In genomic region chr7:70357516-70358019, GRCm38 (mm10) we compare ENCODE assay signal across 10 mouse cellular contexts. TPM values are rescaled to one million over a fixed set of nuclear protein-coding genes. Genes with fewer than 3 reads are reported as not detected.
A peak's percentile ranks its signal among the peaks of the same experiment; 100 is the strongest.
DNase-seq lines count a peak whose midpoint lies in the region; ATAC-seq and TF ChIP-seq lines count a peak whose summit lies in the region.
"Had no signal": no experiment of that assay in that cellular context is flagged by ENCODE, and none has a peak within 500 bp of the region (broad histone marks: within the 10 kb centered on the region; RNA-seq: fewer than 3 reads in every experiment).

No protein-coding gene starts in this region.

- no peaks in the 10 kb centered on the region for H3K4me1 ChIP-seq in heart, postnatal 0 days (ENCODE audit: control insufficient read depth, insufficient read depth)
- H3K4me1 ChIP-seq in forebrain, postnatal 0 days (ENCODE audit: insufficient read depth), result no peaks in the 10 kb centered on the region
- peaks cover 4% of the 10 kb centered on the region; the same call in 1 of the 2 replicates for H3K4me1 ChIP-seq in midbrain, embryonic 11.5 days (ENCODE audit: control insufficient read depth, insufficient read depth, low read length)

- 0 out of 2 replicates have a peak, but pooled peaks cover 9% of the 10 kb centered on the region for H3K36me3 ChIP-seq in heart, postnatal 0 days (replicated peaks; ENCODE audit: control insufficient read depth, insufficient read depth, low read length)
- H3K36me3 ChIP-seq in forebrain, postnatal 0 days (ENCODE audit: insufficient read depth), result no peaks in the 10 kb centered on the region
- no peaks in the 10 kb centered on the region; the same call in 1 of the 2 replicates for H3K36me3 ChIP-seq in midbrain, embryonic 11.5 days (ENCODE audit: control insufficient read depth, insufficient read depth, low read length)

- TF ChIP-seq CTCF in heart, postnatal 0 days (IDR thresholded peaks at IDR 0.05; ENCODE audit: low read depth), result no peak
- TF ChIP-seq CTCF in brain, embryonic 14.5 days (IDR thresholded peaks at IDR 0.05; ENCODE audit: borderline replicate concordance, extremely low read depth, insufficient read depth, insufficient read length), result no peak
- no peak for TF ChIP-seq CTCF in forebrain, postnatal 0 days (IDR thresholded peaks at IDR 0.05; ENCODE audit: low read depth)

- H3K4me3 ChIP-seq in heart, postnatal 0 days (ENCODE audit: low read depth, low read length), result peak overlapping the region; percentile 65
- peak overlapping the region; percentile 70 for H3K4me3 ChIP-seq in forebrain, postnatal 0 days (ENCODE audit: low read depth, low read length)
- peak overlapping the region; percentile 91 for H3K4me3 ChIP-seq in midbrain, embryonic 11.5 days (ENCODE audit: low read depth, low read length)

- TF ChIP-seq EP300 in heart, postnatal 0 days (IDR thresholded peaks at IDR 0.05; ENCODE audit: low read depth), result no peak

- no peak for ATAC-seq in heart, postnatal 0 days (ENCODE audit: insufficient read depth, low read depth)
- no peak for ATAC-seq in forebrain, postnatal 0 days
- ATAC-seq in midbrain, embryonic 11.5 days (ENCODE audit: low FRiP score), result no peak
- ATAC-seq: Patski had no signal

- 22% methylated on average over 17 of the region's 17 CpGs for WGBS in heart, postnatal 0 days
- WGBS in forebrain, postnatal 0 days, result 13% methylated on average over 17 of the region's 17 CpGs
- 2% methylated on average over 17 of the region's 17 CpGs for WGBS in midbrain, embryonic 11.5 days

- peaks cover 69% of the 10 kb centered on the region for H3K27me3 ChIP-seq in heart, postnatal 0 days (ENCODE audit: control insufficient read depth, insufficient read depth, low read length)
- peaks cover 27% of the 10 kb centered on the region for H3K27me3 ChIP-seq in forebrain, postnatal 0 days (ENCODE audit: insufficient read depth, low read length)
- peaks cover 34% of the 10 kb centered on the region for H3K27me3 ChIP-seq in midbrain, embryonic 11.5 days (ENCODE audit: control insufficient read depth, insufficient read depth, low read length)
- H3K27me3 ChIP-seq: Patski had no signal

- no peak for DNase-seq in heart, postnatal 0 days (ENCODE audit: low spot score)
- no peak for DNase-seq in heart, adult 9 months (ENCODE audit: low spot score in 2 of 2)
- peak; percentile 30 for DNase-seq in brain, embryonic 14.5 days (ENCODE audit: low read depth)
- DNase-seq in forebrain, postnatal 0 days, result no peak
- peak; percentile 96 for DNase-seq in midbrain, embryonic 11.5 days (ENCODE audit: low spot score, missing footprints)
- DNase-seq in left cerebral cortex, adult 11 months (ENCODE audit: low spot score), result no peak
- DNase-seq in thymus, postnatal 0 days (ENCODE audit: low spot score), result no peak
- no peak for DNase-seq in thymus, postnatal 10 days (ENCODE audit: low spot score in 2 of 2)

- TF ChIP-seq POLR2A in brain, embryonic 14.5 days (IDR thresholded peaks at IDR 0.05; ENCODE audit: borderline replicate concordance, extremely low read depth, insufficient read depth, insufficient read length, poor library complexity, severe bottlenecking), result no peak

- H3K27ac ChIP-seq in heart, postnatal 0 days (ENCODE audit: low read depth), result no peak overlapping the region
- peak overlapping the region; percentile 91; the same call in 1 of the 2 replicates for H3K27ac ChIP-seq in forebrain, postnatal 0 days (ENCODE audit: low read depth, low read length)
- peak overlapping the region; percentile 99 for H3K27ac ChIP-seq in midbrain, embryonic 11.5 days (ENCODE audit: low read depth, low read length)

- H3K9ac ChIP-seq in heart, postnatal 0 days (replicated peaks; ENCODE audit: low read depth, low read length), result peak overlapping the region; percentile 87
- peak overlapping the region; percentile 69 for H3K9ac ChIP-seq in forebrain, postnatal 0 days
- peak overlapping the region; percentile 98 for H3K9ac ChIP-seq in midbrain, embryonic 11.5 days (ENCODE audit: low read length)

- H3K4me2 ChIP-seq in heart, postnatal 0 days (ENCODE audit: low read depth, low read length), result peak overlapping the region; percentile 70
- peak overlapping the region; percentile 87 for H3K4me2 ChIP-seq in forebrain, postnatal 0 days (ENCODE audit: low read depth)
- H3K4me2 ChIP-seq in midbrain, embryonic 11.5 days, result peak overlapping the region; percentile 72

- no peaks in the 10 kb centered on the region for H3K9me3 ChIP-seq in heart, postnatal 0 days (replicated peaks; ENCODE audit: control insufficient read depth, low read length)
- H3K9me3 ChIP-seq in forebrain, postnatal 0 days (ENCODE audit: low read length), result no peaks in the 10 kb centered on the region
- H3K9me3 ChIP-seq in midbrain, embryonic 11.5 days (ENCODE audit: control insufficient read depth, low read length), result no peaks in the 10 kb centered on the region

RNA-seq across cellular contexts. Expression of gene Nr2f2, which starts 9.0 kb away (rescaled TPM):
- 7.5 and 8.3 TPM in 2 replicates for total RNA-seq in heart, postnatal 0 days (2014; rRNA removed; ENCODE audit: low replicate concordance)
- polyA plus RNA-seq in heart, postnatal 0 days (2015; fragmentation: Nextera tagmentation; extraction: Ambion mirVana), result 18.2 and 18.9 TPM in 2 replicates
- 244 and 291 TPM in 2 replicates for polyA plus RNA-seq in brain, embryonic 14.5 days (2012; rRNA removed)
- total RNA-seq in forebrain, postnatal 0 days (2014; rRNA removed), result 23.7 and 49.9 TPM in 2 replicates
- 46.4 and 92.8 TPM in 2 replicates for polyA plus RNA-seq in forebrain, postnatal 0 days (2015; fragmentation: Nextera tagmentation; extraction: Ambion mirVana)
- 114 and 122 TPM in 2 replicates for polyA plus RNA-seq in midbrain, embryonic 11.5 days (2014; fragmentation: Nextera tagmentation; extraction: Ambion mirVana)
- polyA plus RNA-seq in thymus, postnatal 0 days (2015; fragmentation: Nextera tagmentation; extraction: Ambion mirVana), result 4.3 and 5.3 TPM in 2 replicates
- total RNA-seq: hematopoietic stem cell, adult 5-6 weeks had no signal

Comparison
In these comparisons a context has a peak if more than half of its experiments do, and no peak if none do; other contexts are left out.
1. DNase-seq: peak in brain, embryonic 14.5 days (single experiment) and midbrain, embryonic 11.5 days (single experiment); none in heart, postnatal 0 days (single experiment), heart, adult 9 months (0 of 2), forebrain, postnatal 0 days (single experiment), left cerebral cortex, adult 11 months (single experiment), thymus, postnatal 0 days (single experiment) and thymus, postnatal 10 days (0 of 2).
2. Peak in every context shown above with its lines, with median percentiles within 50 percentile points of each other: H3K4me2 ChIP-seq, H3K4me3 ChIP-seq and H3K9ac ChIP-seq.